ENCODE assay signal across 21 mouse cellular contexts in the genomic region with DNA sequence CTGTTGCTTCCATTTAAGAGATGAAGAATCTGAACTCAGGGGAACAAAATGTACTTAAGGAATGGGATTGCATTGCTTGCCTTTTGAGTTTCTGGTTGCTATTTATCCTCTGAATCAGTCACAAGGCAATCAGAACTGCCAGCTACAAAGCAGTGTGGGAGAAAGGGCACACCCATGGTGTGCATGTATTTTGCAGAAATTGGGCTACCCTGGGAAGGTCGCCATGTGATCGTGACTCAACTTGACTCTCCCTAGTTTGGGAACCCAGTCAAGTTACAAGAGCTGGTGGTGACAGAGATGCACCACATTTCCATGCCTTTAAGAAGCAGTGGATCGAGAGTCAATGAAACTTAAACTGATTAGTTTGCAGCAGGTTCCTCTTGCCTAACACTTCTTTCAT.
DNase-seq lines count a peak whose midpoint lies in the region; ATAC-seq lines count a peak whose summit lies in the region.
"Had no signal": no experiment of that assay in that cellular context is flagged by ENCODE, and none has a peak within 500 bp of the region (broad histone marks: within the 10 kb centered on the region; RNA-seq: fewer than 3 reads in every experiment).

No protein-coding gene starts in this region.

- 34% methylated on average over 3 of the region's 3 CpGs for WGBS in forebrain, embryonic 16.5 days
- WGBS in forebrain, embryonic 15.5 days: 38% methylated on average over 3 of the region's 3 CpGs

- no peak overlapping the region for H3K27ac ChIP-seq in forebrain, embryonic 16.5 days (ENCODE audit: low read length)
- H3K27ac ChIP-seq in forebrain, embryonic 15.5 days (replicated peaks): no peak overlapping the region
- H3K27ac ChIP-seq: heart, embryonic 13.5 days; hindbrain, embryonic 14.5 days; left cerebral cortex, adult 2 months had no signal

- H3K27me3 ChIP-seq in forebrain, embryonic 16.5 days (replicated peaks; ENCODE audit: control insufficient read depth, insufficient read depth, low read length): no peaks in the 10 kb centered on the region
- H3K27me3 ChIP-seq in forebrain, embryonic 15.5 days: no peaks in the 10 kb centered on the region
- H3K27me3 ChIP-seq: heart, embryonic 13.5 days had no signal

- H3K4me1 ChIP-seq in forebrain, embryonic 16.5 days (replicated peaks; ENCODE audit: control insufficient read depth, insufficient read depth, low read length): peaks cover 3% of the 10 kb centered on the region
- H3K4me1 ChIP-seq in forebrain, embryonic 15.5 days: 0 out of 2 replicates have a peak, but pooled peaks cover 7% of the 10 kb centered on the region

- no peaks in the 10 kb centered on the region for H3K9me3 ChIP-seq in forebrain, embryonic 16.5 days (ENCODE audit: control insufficient read depth, low read length)
- no peaks in the 10 kb centered on the region for H3K9me3 ChIP-seq in forebrain, embryonic 15.5 days
- H3K9me3 ChIP-seq: heart, embryonic 13.5 days; megakaryocyte, embryonic 14.5 days had no signal

- H3K9ac ChIP-seq in forebrain, embryonic 16.5 days (replicated peaks; ENCODE audit: low read depth, low read length): no peak overlapping the region
- H3K9ac ChIP-seq in forebrain, embryonic 15.5 days (replicated peaks): no peak overlapping the region
- H3K9ac ChIP-seq: forebrain, postnatal 0 days; heart, embryonic 13.5 days; hindbrain, embryonic 14.5 days; lung, embryonic 14.5 days had no signal

- ATAC-seq in forebrain, embryonic 16.5 days: 0 out of 2 replicates have a peak, but pooled peaks have one; percentile 20
- no peak for ATAC-seq in forebrain, embryonic 15.5 days (replicated peaks)
- ATAC-seq: midbrain, embryonic 16.5 days had no signal

- DNase-seq in layer of hippocampus, adult 11-12 months (ENCODE audit: low spot score): peak; percentile 9
- no peak for DNase-seq in layer of hippocampus, postnatal 36 days
- peak; percentile 52 for DNase-seq in Muller cell, postnatal 12 days (ENCODE audit: inconsistent ontology term)
- peak; percentile 51 for DNase-seq in lung, postnatal 36 days
- no peak for DNase-seq in kidney, adult 18-20 months
- DNase-seq: cerebellum, adult 8-10 months; forebrain, postnatal 0 days; kidney, adult 9 months; kidney, postnatal 25 days; left cerebral cortex, postnatal 4 days; lung, embryonic 14.5 days; retina, postnatal 1 day; thymus, adult 2 months had no signal

- no peak overlapping the region for H3K4me2 ChIP-seq in forebrain, embryonic 16.5 days (ENCODE audit: low read length)
- H3K4me2 ChIP-seq in forebrain, embryonic 15.5 days (replicated peaks): no peak overlapping the region
- H3K4me2 ChIP-seq: heart, embryonic 13.5 days; hindbrain, embryonic 14.5 days; lung, embryonic 14.5 days had no signal

- H3K4me3 ChIP-seq in forebrain, embryonic 16.5 days (replicated peaks; ENCODE audit: low read length): no peak overlapping the region
- no peak overlapping the region for H3K4me3 ChIP-seq in forebrain, embryonic 15.5 days
- H3K4me3 ChIP-seq: heart, embryonic 13.5 days; left cerebral cortex, adult 2 months; megakaryocyte, embryonic 14.5 days had no signal

- H3K36me3 ChIP-seq in forebrain, embryonic 16.5 days (ENCODE audit: control insufficient read depth, insufficient read depth): no peaks in the 10 kb centered on the region
- no peaks in the 10 kb centered on the region for H3K36me3 ChIP-seq in forebrain, embryonic 15.5 days
- H3K36me3 ChIP-seq: G1E; heart, embryonic 13.5 days had no signal

Comparison
In these comparisons a context has a peak if more than half of its experiments do, and no peak if none do; other contexts are left out.
1. DNase-seq: peak in layer of hippocampus, adult 11-12 months (single experiment), Muller cell, postnatal 12 days (single experiment) and lung, postnatal 36 days (single experiment); none in layer of hippocampus, postnatal 36 days (0 of 2) and kidney, adult 18-20 months (single experiment).